Mouse (Mus musculus) MEL (cell line): Measurements from ENCODE around the gene Olfr95. TPM values are rescaled to one million over a fixed set of nuclear protein-coding genes. Genes with fewer than 3 reads are reported as not detected.
"Not testable (repeated sequence)": the region's sequence is repeated elsewhere in the genome, so short reads cannot be mapped to it uniquely, and the experiment has no call there.

Experiments used
- DNase-seq: peaks from one replicate; pipeline ENCODE4 v3.0.0; 2011; ENCODE audit warnings: low read depth, low spot score
- H3K27ac ChIP-seq: 2 replicates; pipeline ENCODE4 v1.5.1; 2012; ENCODE audit warnings: low read depth, mild to moderate bottlenecking, control low read depth, low read length, moderate library complexity; ENCODE audit not compliant: control insufficient read depth
- H3K27me3 ChIP-seq, 2 experiments: fragments of 150-350 bp in 1 of 2; sonication (generic) in 1 of 2; 2 replicates each; pipeline ENCODE4 v1.6.1; 2012; ENCODE audit warnings: low read length in 2 of 2, mild to moderate bottlenecking in 2 of 2, improper control_type of control experiment in 1 of 2, moderate library complexity in 1 of 2; ENCODE audit not compliant: insufficient read depth in 2 of 2, control insufficient read depth in 1 of 2
- H3K36me3 ChIP-seq, 2 experiments: 2 replicates each; pipeline ENCODE4 v1.6.1; 2012 to 2014; ENCODE audit warnings: low read length in 2 of 2, improper control_type of control experiment in 1 of 2, inconsistent platforms in 1 of 2, mild to moderate bottlenecking in 1 of 2; ENCODE audit not compliant: insufficient read depth in 2 of 2, control insufficient read depth in 1 of 2
- H3K4me1 ChIP-seq, 2 experiments: fragments of 150-350 bp in 1 of 2; sonication (generic) in 1 of 2; 2 replicates each; pipeline ENCODE4 v1.6.1; 2012; ENCODE audit warnings: low read length in 2 of 2, improper control_type of control experiment in 1 of 2, mild to moderate bottlenecking in 1 of 2; ENCODE audit not compliant: insufficient read depth in 2 of 2, control insufficient read depth in 1 of 2
- H3K4me3 ChIP-seq, 2 experiments: fragments of 150-350 bp in 1 of 2; sonication (generic) in 1 of 2; 2 replicates each; pipeline ENCODE4 v1.5.1; 2012; ENCODE audit warnings: low read depth in 2 of 2, low read length in 2 of 2, mild to moderate bottlenecking in 2 of 2, moderate library complexity in 2 of 2, control low read depth in 1 of 2, improper control_type of control experiment in 1 of 2; ENCODE audit not compliant: control insufficient read depth in 1 of 2, insufficient read depth in 1 of 2
- H3K79me2 ChIP-seq: 2 replicates; pipeline ENCODE4 v1.6.1; 2012; ENCODE audit warnings: mild to moderate bottlenecking, low read length, moderate library complexity; ENCODE audit not compliant: control insufficient read depth, poor library complexity, insufficient read depth
- H3K9ac ChIP-seq: 2 replicates; pipeline ENCODE4 v1.6.1; 2012; ENCODE audit warnings: low read depth, mild to moderate bottlenecking, control low read depth, low read length, moderate library complexity; ENCODE audit not compliant: control insufficient read depth, poor library complexity, severe bottlenecking
- H3K9me3 ChIP-seq: fragments of 150-350 bp; sonication (generic); replicated peaks from 2 replicates; pipeline ENCODE4 v1.6.1; 2012; ENCODE audit warnings: mild to moderate bottlenecking, low read length, improper control_type of control experiment, moderate library complexity; ENCODE audit not compliant: insufficient read depth
- CTCF ChIP-seq, 3 experiments: IDR thresholded peaks in 2 of 3; conservative IDR thresholded peaks in 1 of 3; 2 replicates each; pipeline ENCODE4 v1.5.1; 2011 to 2012; ENCODE audit warnings: low read length in 3 of 3, low read depth in 2 of 3, mild to moderate bottlenecking in 2 of 3, improper control_type of control experiment in 1 of 3, inconsistent platforms in 1 of 3, mixed read lengths in 1 of 3, moderate library complexity in 1 of 3; ENCODE audit not compliant: control insufficient read depth in 1 of 3, insufficient read depth in 1 of 3, poor library complexity in 1 of 3, severe bottlenecking in 1 of 3
- ELF1 ChIP-seq: IDR thresholded peaks from 2 replicates; pipeline ENCODE4 v1.6.1; 2014; ENCODE audit warnings: low read depth, mild to moderate bottlenecking, inconsistent platforms, low read length, improper control_type of control experiment, moderate library complexity
- GABPA ChIP-seq: IDR thresholded peaks from 2 replicates; pipeline ENCODE4 v1.6.1; 2012; ENCODE audit warnings: low read depth, mild to moderate bottlenecking, inconsistent platforms, low read length, improper control_type of control experiment, moderate library complexity
- HCFC1 ChIP-seq: IDR thresholded peaks from 2 replicates; pipeline ENCODE4 v1.6.1; 2012; ENCODE audit warnings: low read depth, mild to moderate bottlenecking, inconsistent platforms, low read length, improper control_type of control experiment, moderate library complexity
- KAT2A ChIP-seq: conservative IDR thresholded peaks from 2 replicates; pipeline ENCODE4 v1.6.1; 2012; ENCODE audit warnings: low read depth, low read length, improper control_type of control experiment, inconsistent platforms
- MAFK ChIP-seq: IDR thresholded peaks from 2 replicates; pipeline ENCODE4 v1.6.1; 2011; ENCODE audit warnings: low read depth, mild to moderate bottlenecking, low read length, improper control_type of control experiment, borderline replicate concordance
- MXI1 ChIP-seq: IDR thresholded peaks from 2 replicates; pipeline ENCODE4 v1.6.1; 2011; ENCODE audit warnings: mild to moderate bottlenecking, low read depth, low read length, improper control_type of control experiment
- MYC ChIP-seq: IDR thresholded peaks from 2 replicates; pipeline ENCODE4 v1.6.1; 2011; ENCODE audit warnings: low read depth, mild to moderate bottlenecking, low read length, improper control_type of control experiment, moderate library complexity
- POLR2A ChIP-seq, 2 experiments: IDR thresholded peaks; 2 replicates each; pipeline ENCODE4 v1.6.1; 2011 to 2012; ENCODE audit warnings: low read length in 2 of 2, mild to moderate bottlenecking in 2 of 2, control low read depth in 1 of 2, improper control_type of control experiment in 1 of 2, low read depth in 1 of 2, moderate library complexity in 1 of 2; ENCODE audit not compliant: control insufficient read depth in 1 of 2, insufficient read depth in 1 of 2, poor library complexity in 1 of 2
- RAD21 ChIP-seq: IDR thresholded peaks from 2 replicates; pipeline ENCODE4 v1.6.1; 2011; ENCODE audit warnings: mild to moderate bottlenecking, low read depth, low read length, improper control_type of control experiment
- SIN3A ChIP-seq: IDR thresholded peaks from 2 replicates; pipeline ENCODE4 v1.6.1; 2012; ENCODE audit warnings: low read length, improper control_type of control experiment, inconsistent platforms
- SMC3 ChIP-seq: IDR thresholded peaks from 2 replicates; pipeline ENCODE4 v1.6.1; 2011; ENCODE audit warnings: low read depth, low read length, improper control_type of control experiment
- TAL1 ChIP-seq: IDR thresholded peaks from 2 replicates; pipeline ENCODE4 v1.6.1; 2012; ENCODE audit warnings: mild to moderate bottlenecking, inconsistent platforms, low read length, moderate library complexity, mixed read lengths
- TBP ChIP-seq: IDR thresholded peaks from 2 replicates; pipeline ENCODE4 v1.8.0; 2011; ENCODE audit warnings: low read depth, low read length, improper control_type of control experiment
- TCF12 ChIP-seq: IDR thresholded peaks from 2 replicates; pipeline ENCODE4 v1.6.1; 2014; ENCODE audit warnings: low read depth, mild to moderate bottlenecking, inconsistent platforms, low read length, improper control_type of control experiment, moderate library complexity
- USF1 ChIP-seq: IDR thresholded peaks from 2 replicates; pipeline ENCODE4 v1.6.1; 2014; ENCODE audit warnings: low read depth, mild to moderate bottlenecking, inconsistent platforms, low read length, improper control_type of control experiment, moderate library complexity
- ZC3H11A ChIP-seq: IDR thresholded peaks from 2 replicates; pipeline ENCODE4 v1.6.1; 2012; ENCODE audit warnings: low read depth, mild to moderate bottlenecking, inconsistent platforms, low read length, improper control_type of control experiment
- ZKSCAN1 ChIP-seq: IDR thresholded peaks from 2 replicates; pipeline ENCODE4 v1.6.1; 2012; ENCODE audit warnings: low read depth, mild to moderate bottlenecking, inconsistent platforms, low read length, improper control_type of control experiment, moderate library complexity
- ZMIZ1 ChIP-seq: IDR thresholded peaks from 2 replicates; pipeline ENCODE4 v1.6.1; 2012; ENCODE audit warnings: low read depth, mild to moderate bottlenecking, inconsistent platforms, low read length, improper control_type of control experiment, moderate library complexity
- polyA plus RNA-seq, 2 experiments: library from polyadenylated mRNA; stranded (reverse) in 1 of 2; unstranded in 1 of 2; fragments of >175 nt in 1 of 2; fragments of >200 nt in 1 of 2; gene quantifications; 2 replicates each; pipeline versions ENCODE4 v1.2.1 to v1.2.4; 2012; ENCODE audit warnings: low replicate concordance in 2 of 2, low read depth in 1 of 2; ENCODE audit not compliant: insufficient read length in 2 of 2, insufficient read depth in 1 of 2, missing spikeins in 1 of 2
- total RNA-seq: library from RNA; depleted of rRNA; stranded (reverse); fragments of 300-350 nt; gene quantifications from 2 replicates; pipeline ENCODE4 v1.2.3, GENCODE M21; 2012

The Olfr95 gene
- total and polyA plus RNA-seq, 3 experiments: not detected

DNA sequence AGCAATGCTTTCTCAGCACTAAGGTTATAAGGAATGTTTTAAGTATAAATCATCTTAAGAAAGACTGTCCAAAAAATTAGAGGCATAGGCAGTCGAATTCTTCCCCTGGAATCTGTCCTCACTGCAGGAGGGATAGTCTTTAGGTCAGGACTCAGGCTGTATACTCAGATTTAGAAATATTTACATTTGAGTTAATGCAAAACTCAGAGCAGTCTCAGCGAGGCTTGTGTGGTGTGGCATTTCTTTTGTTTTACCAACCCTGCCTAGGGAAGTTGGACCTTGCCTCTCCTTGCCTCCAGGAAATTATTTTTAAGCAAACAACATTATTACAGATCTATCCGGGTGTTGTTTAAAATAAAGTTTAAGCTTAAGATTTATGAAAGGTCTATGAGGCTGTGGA lies 29.3 kb upstream of the Olfr95 start:
- Histone ChIP-seq H3K4me3 (no peak overlapping the region), H3K4me1 (peaks cover 0 to 3% of the 10 kb centered on the region in 2 experiments; a peak in 1 of 4 replicates), H3K79me2 (no peaks in the 10 kb centered on the region), H3K36me3 (no peaks in the 10 kb centered on the region), H3K27me3 (no peaks in the 10 kb centered on the region), H3K27ac (no peak overlapping the region), H3K9me3 (no peaks in the 10 kb centered on the region), H3K9ac (no peak overlapping the region)
- no peak for DNase-seq
- no peak for TF ChIP-seq SMC3
- TF ChIP-seq MXI1: no peak
- TF ChIP-seq RAD21: no peak
- no peak for TF ChIP-seq TBP
- no peak for TF ChIP-seq ZMIZ1

GRCm38 (mm10) chr17:37237230-37237629 lies 24.3 kb upstream of the Olfr95 start, which contains the start of gene Olfr97:
Gene Olfr97, minus strand, starts transcription at chr17:37237330.
- H3K9ac ChIP-seq, H3K27ac ChIP-seq, H3K4me1 ChIP-seq, H3K27me3 ChIP-seq, H3K9me3 ChIP-seq, DNase-seq, H3K4me3 ChIP-seq, H3K36me3 ChIP-seq, H3K79me2 ChIP-seq: not testable (repeated sequence)

GRCm38 (mm10) chr17:37221879-37222278 lies 9.0 kb upstream of the Olfr95 start:
- H3K4me1 ChIP-seq: no peaks in the 10 kb centered on the region
- DNase-seq: no peak

DNA sequence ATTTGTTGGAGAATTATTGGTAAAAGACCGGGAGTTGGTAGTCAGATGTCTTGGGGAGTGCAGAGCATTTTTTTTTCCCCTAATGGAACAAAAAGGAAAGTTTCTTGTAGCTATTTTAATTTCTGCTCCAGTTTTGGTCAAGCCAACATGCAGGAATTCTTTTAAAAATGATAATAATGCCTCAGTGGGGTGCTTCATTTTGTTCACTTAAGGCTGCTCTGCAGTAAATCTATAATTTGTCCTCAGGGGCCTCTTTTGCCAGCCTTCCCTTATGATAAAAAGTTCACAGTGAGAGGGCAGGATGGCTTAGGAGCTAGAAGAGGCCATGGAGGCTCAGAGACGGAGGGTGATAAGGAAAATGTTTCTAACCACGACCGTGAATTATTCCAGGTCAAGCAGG lies 6.9 kb upstream of the Olfr95 start, which contains the start of gene Olfr96:
TSS of gene Olfr96 (plus strand) at position 301 of the 400 bp plus-strand sequence.
- DNase-seq: no peak
- H3K9ac ChIP-seq: no peak within 1 kb of the TSS
- H3K79me2 ChIP-seq: no peaks in the 10 kb centered on the region
- H3K9me3 ChIP-seq: no peaks in the 10 kb centered on the region
- no peaks in the 10 kb centered on the region; a peak in 1 of 4 replicates for H3K27me3 ChIP-seq
- TF ChIP-seq POLR2A (IDR thresholded peaks at IDR 0.05; ENCODE audit: control insufficient read depth in 1 of 2, insufficient read depth in 1 of 2, low read depth in 1 of 2, low read length in 2 of 2, poor library complexity in 1 of 2) (no peak), MXI1 (no peak), ELF1 (no peak), TCF12 (no peak), MAFK (no peak), GABPA (no peak), HCFC1 (no peak), SIN3A (no peak), USF1 (no peak), MYC (no peak), ZKSCAN1 (no peak), TAL1 (no peak), KAT2A (no peak)
- H3K4me1 ChIP-seq: no peaks in the 10 kb centered on the region
- no peak within 1 kb of the TSS for H3K27ac ChIP-seq
- no peaks in the 10 kb centered on the region for H3K36me3 ChIP-seq
- no peak within 1 kb of the TSS for H3K4me3 ChIP-seq

More at GRCm38 (mm10) chr17:37221879-37222278, 9.0 kb upstream of the Olfr95 start:
- Histone ChIP-seq H3K4me3 (no peak overlapping the region), H3K27me3 (no peaks in the 10 kb centered on the region), H3K9ac (no peak overlapping the region), H3K27ac (no peak overlapping the region), H3K79me2 (no peaks in the 10 kb centered on the region), H3K9me3 (no peaks in the 10 kb centered on the region), H3K36me3 (no peaks in the 10 kb centered on the region)
- 0 out of 2 replicates have a peak, but pooled peaks have one; percentile 15 for TF ChIP-seq ZC3H11A
- TF ChIP-seq POLR2A (IDR thresholded peaks at IDR 0.05; ENCODE audit: control insufficient read depth in 1 of 2, insufficient read depth in 1 of 2, low read depth in 1 of 2, low read length in 2 of 2, poor library complexity in 1 of 2): no peak
- peak; percentile 24 for TF ChIP-seq RAD21
- TF ChIP-seq SMC3: peak; percentile 40
- peak in 1 of 3 experiments; percentile 34; a peak in 2 of 6 replicates for TF ChIP-seq CTCF (IDR thresholded peaks at IDR 0.05 in 2 of 3, conservative IDR thresholded peaks at IDR 0.05 in 1 of 3; ENCODE audit: control insufficient read depth in 1 of 3, insufficient read depth in 1 of 3, low read depth in 2 of 3, low read length in 3 of 3, poor library complexity in 1 of 3, severe bottlenecking in 1 of 3)
